Mouse (Mus musculus) embryonic stem cell, embryonic (primary cell): ENCODE measurements around the gene Man1c1.

ENCODE experiments used
- CTCF ChIA-PET, 4 experiments: fragments of 300-600 bp in 2 of 4; fragments of 350-600 bp in 2 of 4; sonication (Branson Sonifier 250); formaldehyde crosslinking; loops; one replicate each; lab custom pipeline; 2022; ENCODE audit warnings: inconsistent platforms in 2 of 4; lab: Charles Lee
- POLR2A ChIA-PET, 4 experiments: fragments of 300-600 bp in 2 of 4; fragments of 350-600 bp in 2 of 4; sonication (Branson Sonifier 250); formaldehyde crosslinking; loops; one replicate each; lab custom pipeline; 2022; ENCODE audit warnings: antibody characterized with exemption in 4 of 4, inconsistent platforms in 1 of 4; lab: Charles Lee

Man1c1 gene

GRCm38 (mm10) chr4:134526220-134526619, 177.9 kb downstream of the Man1c1 start:
- CTCF ChIA-PET: interaction anchor here in 2 of 4 experiments (0.5 to 1.5 kb wide), 4 partner anchors 13 to 165 kb away, joined by 3 to 7 read pairs (median 5); no protein-coding TSS in a partner anchor
- POLR2A ChIA-PET: interaction anchor here (0.7 to 9.2 kb wide), 11 partner anchors 9 to 116 kb away, joined by 3 to 103 read pairs (median 4); partner anchors contain the start of genes Aunip (in 2 of the 4) and Mtfr1l (in 2 of the 4)

GRCm38 (mm10) chr4:134525806-134526205, 178.3 kb downstream of the Man1c1 start:
- CTCF ChIA-PET: interaction anchor here in 2 of 4 experiments (0.5 to 1.5 kb wide), 4 partner anchors 13 to 165 kb away, joined by 3 to 7 read pairs (median 5); no protein-coding TSS in a partner anchor
- POLR2A ChIA-PET: interaction anchor here (0.7 to 9.2 kb wide), 9 partner anchors 9 to 79 kb away, joined by 3 to 103 read pairs (median 5); partner anchors contain the start of genes Aunip (in 2 of the 4) and Mtfr1l (in 2 of the 4)

- ChIA-PET CTCF (no interaction called here), POLR2A (interaction anchor here (0.8 to 9.2 kb wide), 9 partner anchors 8 to 122 kb away, joined by 3 to 103 read pairs (median 4); partner anchors contain the start of genes Aunip (in 1 of the 4), Mtfr1l (in 1 of the 4) and Paqr7 (in 1 of the 4))
Measured at GRCm38 (mm10) chr4:134523447-134523846, 180.6 kb downstream of the Man1c1 start.

GRCm38 (mm10) chr4:134519281-134519680, 184.8 kb downstream of the Man1c1 start:
- ChIA-PET POLR2A (interaction anchor here in 2 of 4 experiments (0.7 to 10.5 kb wide), 4 partner anchors 7 to 29 kb away, joined by 3 to 103 read pairs (median 4); partner anchors contain the start of gene Aunip (in 1 of the 2)), CTCF (no interaction called here)

- CTCF ChIA-PET: interaction anchor here in 1 of 4 experiments (0.7 kb wide), 1 partner anchor 9 kb away, joined by 3 read pairs; no protein-coding TSS in a partner anchor
- POLR2A ChIA-PET: interaction anchor here in 3 of 4 experiments (1.0 to 10.5 kb wide), 6 partner anchors 8 to 22 kb away, joined by 3 to 103 read pairs (median 4); partner anchors contain the start of genes Aunip (in 1 of the 3) and Paqr7 (in 1 of the 3)
Measured at GRCm38 (mm10) chr4:134518541-134518940, 185.5 kb downstream of the Man1c1 start.

GRCm38 (mm10) chr4:134517719-134518118, 186.4 kb downstream of the Man1c1 start:
- CTCF ChIA-PET: interaction anchor here in 1 of 4 experiments (0.6 to 0.7 kb wide), 2 partner anchors 9 to 24 kb away, joined by 3 read pairs; no protein-coding TSS in a partner anchor
- POLR2A ChIA-PET: interaction anchor here (1.0 to 10.5 kb wide), 9 partner anchors 9 to 122 kb away, joined by 3 to 103 read pairs (median 4); partner anchors contain the start of genes Mtfr1l (in 1 of the 4), Pafah2 (in 1 of the 4) and Paqr7 (in 1 of the 4)

- POLR2A ChIA-PET: interaction anchor here (0.5 to 10.5 kb wide), 11 partner anchors 9 to 1660 kb away, joined by 3 to 103 read pairs (median 3); partner anchors contain the start of genes Mtfr1l (in 1 of the 4) and Pafah2 (in 1 of the 4)
- CTCF ChIA-PET: interaction anchor here in 1 of 4 experiments (1.4 kb wide), 1 partner anchor 12 kb away, joined by 3 read pairs; no protein-coding TSS in a partner anchor
Measured at GRCm38 (mm10) chr4:134516981-134517380, 187.1 kb downstream of the Man1c1 start.

- POLR2A ChIA-PET: interaction anchor here in 3 of 4 experiments (0.6 to 10.5 kb wide), 9 partner anchors 9 to 761 kb away, joined by 3 to 103 read pairs (median 3); partner anchors contain the start of genes Pafah2 (in 1 of the 3) and Paqr7 (in 1 of the 3)
Measured at GRCm38 (mm10) chr4:134515614-134516013, 188.5 kb downstream of the Man1c1 start.

GRCm38 (mm10) chr4:134514309-134514930, 189.7 kb downstream of the Man1c1 start:
- CTCF ChIA-PET: interaction anchor here in 1 of 4 experiments (2.9 kb wide), 1 partner anchor 37 kb away, joined by 13 read pairs; no protein-coding TSS in a partner anchor
- POLR2A ChIA-PET: interaction anchor here in 3 of 4 experiments (1.3 to 10.5 kb wide), 7 partner anchors 10 to 26 kb away, joined by 3 to 103 read pairs (median 9); partner anchors contain the start of gene Paqr7 (in 1 of the 3)

More at GRCm38 (mm10) chr4:134515614-134516013, 188.5 kb downstream of the Man1c1 start:
- CTCF ChIA-PET: interaction anchor here in 1 of 4 experiments (0.8 to 1.4 kb wide), 3 partner anchors 13 to 120 kb away, joined by 3 to 4 read pairs (median 3); partner anchors contain the start of gene Pafah2

- POLR2A ChIA-PET: interaction anchor here in 3 of 4 experiments (0.6 to 10.5 kb wide), 26 partner anchors 13 to 760 kb away, joined by 3 to 103 read pairs (median 4); partner anchors contain the start of genes Paqr7 (in 2 of the 3), Clic4 (in 1 of the 3), Man1c1 (in 1 of the 3) and Mtfr1l (in 1 of the 3)
- CTCF ChIA-PET: interaction anchor here in 3 of 4 experiments (0.5 to 2.9 kb wide), 19 partner anchors 9 to 921 kb away, joined by 3 to 13 read pairs (median 3); partner anchors contain the start of genes Mtfr1l (in 2 of the 3), Pafah2 (in 1 of the 3) and Rcan3 (in 1 of the 3)
Measured at GRCm38 (mm10) chr4:134512798-134513197, 191.3 kb downstream of the Man1c1 start.

- POLR2A ChIA-PET: interaction anchor here in 3 of 4 experiments (0.6 to 10.5 kb wide), 21 partner anchors 10 to 193 kb away, joined by 3 to 103 read pairs (median 6); partner anchors contain the start of genes Paqr7 (in 2 of the 3), Man1c1 (in 1 of the 3), Mtfr1l (in 1 of the 3) and Pafah2 (in 1 of the 3)
Measured at GRCm38 (mm10) chr4:134511730-134512129, 192.4 kb downstream of the Man1c1 start.

More at GRCm38 (mm10) chr4:134511730-134512129, 192.4 kb downstream of the Man1c1 start:
- CTCF ChIA-PET: interaction anchor here in 3 of 4 experiments (0.5 to 2.9 kb wide), 5 partner anchors 16 to 220 kb away, joined by 3 to 13 read pairs (median 5); no protein-coding TSS in a partner anchor
